Mouse (Mus musculus): ENCODE measurements around the gene Acsl5.

Gene Acsl5

DNA sequence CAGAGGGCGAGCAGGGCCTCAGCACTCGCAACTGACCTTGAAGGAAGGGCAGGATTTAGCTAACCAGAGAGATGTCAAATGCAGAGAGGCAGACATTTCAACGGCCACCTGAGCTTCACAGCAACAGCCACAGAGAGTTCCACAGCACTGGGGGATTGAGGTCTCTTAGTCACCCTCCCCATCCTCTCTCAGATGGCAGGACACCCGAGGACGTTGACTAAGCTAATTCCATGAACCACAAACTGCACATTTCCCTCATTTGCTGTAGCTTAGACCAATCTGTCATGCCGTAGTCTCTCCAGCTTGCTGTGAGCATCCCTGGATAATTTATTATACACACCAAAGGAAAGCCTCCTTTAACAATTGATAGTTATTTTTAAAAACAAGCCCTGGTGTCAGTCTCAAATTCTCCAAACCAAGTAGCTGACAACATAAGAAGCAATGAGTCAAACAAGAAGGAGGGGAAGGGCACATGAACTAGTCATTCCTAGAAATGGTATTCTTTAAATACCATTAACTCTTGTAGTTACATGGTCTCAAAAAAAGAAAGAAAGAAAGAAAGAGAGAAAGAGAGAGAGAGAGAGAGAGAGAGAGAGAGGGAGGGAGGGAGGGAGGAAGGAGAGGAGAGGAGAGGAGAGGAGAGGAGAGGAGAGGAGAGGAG lies 11.8 kb upstream of the Acsl5 start:
- DNase-seq (ENCODE audit: low spot score in 2 of 2), result no peak

DNA sequence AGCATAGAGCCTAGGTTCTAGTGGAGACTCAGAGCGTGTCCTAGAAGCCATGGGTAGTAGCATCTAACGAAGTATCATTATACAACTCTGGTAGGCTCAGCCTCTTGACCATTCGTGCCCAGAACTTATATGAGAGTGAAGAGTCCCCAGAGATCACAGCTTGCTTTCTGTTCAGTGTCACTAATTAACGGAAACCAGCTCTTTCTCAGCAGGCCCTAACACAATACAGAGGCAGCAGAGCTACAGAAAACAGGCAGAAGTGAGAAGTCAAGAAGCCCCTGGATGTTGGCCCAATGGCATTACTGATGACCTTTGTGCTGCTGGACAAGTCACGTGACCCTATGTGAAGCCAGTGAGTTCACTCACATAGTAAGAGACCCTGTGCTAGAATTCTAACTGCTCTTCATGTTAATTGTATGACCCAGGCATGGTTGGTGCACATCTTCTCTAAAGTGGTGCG lies 10.5 kb upstream of the Acsl5 start, which contains the start of gene Gucy2g:
Gene Gucy2g (minus strand): TSS at position 51 of the 460 bp plus-strand sequence.
- DNase-seq (ENCODE audit: low spot score in 2 of 2), result no peak

DNA sequence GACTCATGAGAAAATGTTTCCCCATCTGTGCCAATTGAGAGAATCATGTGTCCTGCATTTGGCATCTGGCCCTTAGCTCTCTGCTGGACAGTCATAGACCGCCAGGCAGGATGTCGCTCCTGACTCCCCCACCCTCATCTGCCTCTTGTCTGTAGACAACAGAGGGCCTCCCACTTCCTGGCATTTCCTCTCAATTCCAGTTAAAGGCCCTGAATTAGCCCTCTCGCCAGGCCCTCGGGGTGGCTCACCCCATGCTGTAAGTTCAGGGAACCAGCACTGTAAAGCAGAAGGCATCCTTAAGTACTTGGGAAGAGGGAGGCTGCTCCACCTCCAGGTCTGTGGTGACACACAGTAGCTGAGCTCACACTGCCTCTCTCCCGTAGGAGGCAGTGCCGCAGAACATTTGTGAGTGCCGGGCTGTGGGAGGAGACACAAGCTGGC lies 6.9 kb upstream of the Acsl5 start:
- DNase-seq (ENCODE audit: low spot score in 2 of 2), result no peak

DNA sequence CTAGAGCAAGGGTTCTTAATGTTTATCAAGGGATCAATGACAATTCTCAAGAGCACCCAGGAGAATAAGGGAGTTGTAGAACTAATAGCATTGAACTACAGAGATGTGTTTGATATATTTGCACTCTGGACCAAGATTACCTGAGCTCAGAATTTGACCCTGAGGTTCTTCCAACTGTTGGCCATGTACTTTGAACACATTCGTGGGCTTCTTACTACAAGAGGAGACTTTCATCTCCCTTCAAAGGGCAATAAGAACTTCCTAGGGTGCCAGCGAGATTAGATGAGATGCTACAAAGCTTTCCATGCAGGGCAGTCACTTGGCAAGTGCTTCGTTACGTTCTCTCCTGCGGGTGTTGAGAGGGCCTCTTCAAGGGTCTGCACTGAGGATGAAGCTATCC lies 4.2 kb upstream of the Acsl5 start:
- DNase-seq (ENCODE audit: low spot score in 2 of 2), result no peak

DNA sequence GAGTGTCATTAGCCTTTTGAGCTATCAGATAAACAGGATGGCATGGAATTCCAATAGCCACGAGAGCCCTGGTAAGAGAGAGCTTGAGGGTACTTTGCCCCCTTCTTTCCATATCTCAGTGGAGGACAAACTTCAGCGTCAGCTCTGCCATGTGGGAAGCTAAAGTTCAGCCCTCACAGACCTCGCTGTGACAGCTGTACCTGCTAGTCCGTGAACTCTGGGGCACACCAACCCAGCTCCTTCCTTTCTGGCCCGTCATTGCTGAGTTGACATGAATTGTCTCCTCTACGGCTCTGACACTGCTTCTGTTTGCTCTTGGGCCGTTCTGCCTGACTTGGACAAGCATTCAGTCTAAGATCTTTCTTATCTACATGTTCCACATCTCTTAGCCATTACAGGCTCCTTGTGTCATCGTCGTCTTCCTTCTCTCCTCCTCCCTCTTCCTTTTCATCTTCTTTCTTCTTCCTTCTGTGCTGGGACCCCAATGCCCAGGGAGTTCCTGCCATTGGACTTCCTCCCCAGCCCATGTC lies 3.7 kb upstream of the Acsl5 start:
- no peak for DNase-seq (ENCODE audit: low spot score in 2 of 2)

DNA sequence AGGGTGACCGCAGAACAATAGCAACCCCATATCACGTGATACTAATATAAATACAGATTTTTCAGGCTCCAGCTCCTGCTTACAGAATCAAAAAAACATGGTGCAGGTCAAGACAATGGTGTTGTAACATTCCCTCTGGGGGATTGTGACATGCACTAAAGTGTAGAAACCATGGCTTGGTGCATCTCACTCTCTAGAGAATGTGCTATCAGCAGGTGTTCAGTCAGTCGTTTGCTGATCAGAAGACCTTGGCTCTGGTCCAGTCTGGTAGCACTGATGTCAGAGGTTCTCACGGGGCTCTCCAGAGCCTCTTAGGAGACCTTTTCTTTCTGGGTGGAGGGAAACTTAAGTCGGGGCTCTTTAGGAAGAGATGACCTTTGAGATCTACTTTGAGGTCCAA lies 1.3 kb upstream of the Acsl5 start:
- no peak for DNase-seq (ENCODE audit: low spot score in 2 of 2)

DNA sequence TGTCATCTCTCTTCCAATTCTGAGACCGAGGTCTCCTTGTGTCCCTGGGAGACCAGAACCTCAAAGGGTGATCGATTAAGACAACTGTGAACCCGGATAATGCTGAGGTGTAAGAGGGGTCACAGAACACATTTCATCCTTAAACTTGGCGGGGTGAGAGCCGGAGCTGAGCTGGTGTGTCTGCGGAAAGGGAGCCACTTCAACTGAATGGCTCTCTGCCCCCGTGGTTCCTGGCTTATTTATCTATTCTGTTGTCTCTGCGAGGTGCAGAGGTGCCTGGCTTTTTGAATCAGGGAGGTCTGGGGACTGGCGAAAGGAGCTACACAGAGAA lies 1.5 kb downstream of the Acsl5 start:
- DNase-seq (ENCODE audit: low spot score in 2 of 2), result peak in 1 of 2 experiments; percentile 17

DNA sequence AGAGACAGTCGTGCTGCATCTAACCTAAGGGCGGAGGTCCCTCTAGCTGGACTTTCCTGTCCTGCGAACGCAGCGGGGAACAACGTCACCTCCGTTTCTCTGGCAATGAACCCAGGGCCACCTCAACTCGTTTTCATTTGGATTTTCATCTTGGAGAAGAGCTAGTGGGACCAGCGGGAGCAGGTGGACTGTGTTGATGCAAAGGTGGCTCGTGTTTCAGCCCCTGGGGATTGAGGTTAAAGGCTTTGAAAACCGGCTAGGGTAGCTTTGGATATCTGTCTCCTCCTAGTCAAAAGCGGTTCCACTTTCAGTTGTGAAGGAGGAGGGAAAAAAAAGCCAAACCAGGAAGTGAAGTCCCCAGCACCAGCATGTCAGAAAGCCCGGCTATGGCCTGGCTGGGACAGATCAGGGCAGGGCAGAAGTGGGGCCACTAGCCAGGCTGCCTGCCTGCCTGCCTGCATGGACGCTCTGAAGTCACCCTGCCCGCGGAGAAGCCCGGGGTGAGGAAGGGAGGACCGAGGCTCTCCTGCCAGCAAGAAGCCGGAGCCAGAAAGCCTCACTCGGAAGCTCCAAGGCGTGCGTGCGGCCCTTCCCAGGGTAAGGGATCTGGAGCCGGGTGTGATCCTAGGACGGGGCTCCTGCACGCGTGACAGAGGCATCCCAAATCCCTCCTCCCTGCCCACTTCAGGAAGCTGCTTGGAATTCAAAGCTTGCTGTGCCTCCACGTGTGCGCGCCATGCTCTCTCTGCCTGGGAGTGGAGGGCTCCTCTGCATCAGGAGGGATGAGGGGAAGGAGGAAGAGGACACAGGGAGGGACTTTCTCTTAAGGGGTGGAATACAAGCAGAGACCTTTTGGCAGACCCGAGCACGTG lies 2.1 kb downstream of the Acsl5 start:
- peak; percentile 20 to 35 for DNase-seq (ENCODE audit: low spot score in 2 of 2)

DNA sequence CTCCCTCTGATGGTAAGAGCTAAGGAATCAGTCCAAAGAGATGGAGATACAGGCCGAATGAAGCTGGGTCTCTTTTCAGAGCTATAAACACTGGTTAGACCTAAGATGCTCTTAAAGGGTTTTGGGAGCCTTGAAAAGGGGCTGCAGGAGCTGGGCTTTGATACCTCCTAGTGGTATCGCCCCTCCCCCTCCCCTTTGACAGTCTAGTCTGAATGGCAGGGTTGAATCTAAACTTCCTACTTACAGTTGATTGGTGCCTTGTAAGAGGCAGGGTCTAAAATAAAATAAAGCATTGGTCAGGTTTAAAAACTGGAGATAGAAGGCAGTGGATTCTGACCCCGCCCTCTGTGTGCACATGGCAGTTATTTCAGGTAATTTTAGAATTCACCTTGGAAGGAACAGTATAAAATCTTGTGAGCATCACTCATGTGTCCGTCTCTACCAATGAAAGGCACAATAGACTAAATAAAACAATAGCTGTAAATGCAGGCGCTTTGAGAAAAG lies 2.8 kb downstream of the Acsl5 start:
- peak; percentile 63 to 71 for DNase-seq (ENCODE audit: low spot score in 2 of 2)

DNA sequence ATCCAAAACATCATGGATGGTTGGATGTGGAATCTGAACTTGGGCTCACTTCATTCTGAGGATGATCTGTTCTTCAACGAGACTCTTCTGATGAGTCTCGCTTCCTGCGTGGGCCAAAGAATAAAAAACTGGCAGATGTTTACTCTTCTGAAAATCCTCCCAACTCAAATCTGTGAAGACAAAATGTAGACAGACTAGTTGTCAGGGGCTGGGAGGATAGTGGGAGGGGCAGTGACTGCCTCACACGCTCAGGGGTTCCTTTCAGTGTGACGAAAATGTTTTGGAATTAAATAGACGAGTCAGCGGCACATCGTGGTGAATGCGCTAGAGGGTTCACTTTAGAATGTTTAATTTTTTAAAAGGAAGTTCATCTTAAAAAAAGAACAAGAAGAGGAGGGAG lies 4.4 kb downstream of the Acsl5 start:
- no peak for DNase-seq (ENCODE audit: low spot score in 2 of 2)

DNA sequence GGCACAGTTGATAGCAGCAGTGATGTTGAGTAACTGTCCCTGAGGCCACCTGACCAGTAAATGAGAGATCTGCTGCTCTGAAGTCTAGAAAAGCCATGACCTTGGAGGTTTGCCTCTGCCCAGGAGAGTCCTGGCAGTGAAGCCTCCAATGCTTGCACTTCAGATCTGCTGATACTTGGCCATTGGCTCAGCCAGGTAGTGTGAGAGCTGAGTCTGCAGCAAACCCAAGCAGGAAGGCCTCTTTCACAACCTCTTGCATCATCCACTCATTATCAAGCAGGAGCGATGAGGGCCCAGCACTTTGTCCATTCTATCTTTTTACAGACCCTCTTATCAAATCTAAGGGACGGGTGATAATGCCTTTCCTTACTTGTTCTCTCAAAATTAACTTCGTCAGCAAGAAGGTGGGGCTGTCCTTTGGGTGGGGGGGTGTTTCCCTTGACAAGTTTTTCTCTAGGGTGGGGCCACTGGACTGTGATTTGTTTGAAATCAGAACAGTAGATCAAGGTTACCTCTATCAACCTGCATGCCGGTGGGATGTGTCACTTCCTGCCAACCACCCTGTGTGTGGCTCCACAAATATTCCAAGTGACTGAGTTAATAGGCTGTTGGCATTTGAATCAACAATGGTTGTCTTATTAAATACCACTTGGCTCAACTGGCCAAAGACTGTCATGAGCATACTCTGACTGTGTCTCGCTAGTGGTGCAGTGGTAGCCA lies 6.1 kb downstream of the Acsl5 start:
- no peak for DNase-seq (ENCODE audit: low spot score in 2 of 2)

DNA sequence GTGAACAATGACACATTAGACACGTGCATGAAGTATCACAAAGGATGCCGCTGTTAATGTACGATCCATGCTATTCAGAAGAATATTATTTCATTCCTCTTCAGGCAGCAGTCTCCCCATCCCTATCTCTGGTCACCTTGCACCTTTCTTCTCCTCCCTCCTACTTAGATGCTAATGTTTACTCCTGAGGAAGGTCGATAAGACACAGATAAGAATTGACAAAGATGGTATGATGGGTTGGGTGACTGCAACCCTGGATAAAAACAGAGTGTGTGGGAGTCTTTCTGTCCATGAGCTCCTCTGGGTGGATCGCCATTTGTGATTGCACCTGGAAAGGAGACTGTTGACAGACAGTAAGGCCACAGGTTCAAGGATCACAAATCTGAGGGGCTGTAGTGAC lies 6.8 kb downstream of the Acsl5 start:
- DNase-seq (ENCODE audit: low spot score in 2 of 2), result no peak

DNA sequence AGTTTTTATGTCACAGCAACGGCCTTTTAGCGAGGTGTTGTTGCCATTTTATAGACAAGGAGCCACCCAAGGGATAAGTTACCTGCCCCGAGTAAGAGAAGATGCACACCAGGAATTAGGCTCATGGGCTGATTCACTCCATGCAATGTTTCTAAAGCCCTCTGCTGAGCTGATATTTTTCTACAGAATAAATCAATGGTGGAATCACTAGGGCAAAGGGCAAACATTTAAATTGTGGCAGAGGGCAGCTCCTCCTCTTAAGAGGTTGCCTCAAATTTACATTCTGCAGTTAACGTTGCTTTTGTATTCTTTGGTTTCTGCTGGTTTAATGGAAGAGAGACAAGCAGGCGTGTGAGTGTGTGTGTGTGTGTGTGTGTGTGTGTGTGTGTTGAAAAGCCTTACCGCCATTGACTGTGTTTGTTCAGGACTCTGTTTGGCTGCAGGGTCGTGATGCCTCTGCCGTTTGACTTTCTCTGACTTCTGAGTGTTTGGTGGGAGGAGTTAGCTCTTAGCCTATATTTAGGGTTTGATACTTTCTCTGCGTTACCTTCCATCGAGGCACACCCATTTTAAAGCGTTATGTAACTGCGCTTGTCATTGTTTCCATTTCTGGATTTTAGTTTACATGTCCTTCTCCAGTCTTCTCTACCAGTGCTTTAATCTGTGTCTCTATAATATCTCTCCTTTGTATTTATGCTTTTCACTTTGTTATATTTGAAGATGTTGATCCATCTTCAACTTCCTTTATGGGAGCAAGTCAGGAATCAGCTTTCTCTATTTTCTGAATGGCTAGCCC lies 8.8 kb downstream of the Acsl5 start:
- DNase-seq (ENCODE audit: low spot score in 2 of 2), result no peak

DNA sequence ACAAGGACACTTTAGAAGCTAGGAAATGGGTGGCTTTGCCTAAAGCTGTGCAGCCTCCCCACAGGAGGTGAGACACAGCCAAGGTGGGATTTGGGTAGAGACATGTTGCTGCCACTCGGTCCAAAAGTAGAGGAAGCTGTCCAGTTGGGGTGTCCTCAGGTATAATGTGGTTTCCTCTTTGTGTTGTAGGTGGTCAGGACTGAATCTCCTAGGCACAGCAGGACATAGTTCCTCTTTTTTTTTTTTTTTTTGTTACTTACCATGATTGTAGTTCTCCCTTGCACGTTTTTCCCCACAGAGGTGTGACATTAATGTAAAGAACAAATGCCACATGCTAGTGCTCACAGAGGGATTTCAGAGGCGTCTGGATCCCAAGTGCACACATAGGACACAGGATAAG lies 13.5 kb downstream of the Acsl5 start:
- DNase-seq (ENCODE audit: low spot score in 2 of 2), result no peak

DNA sequence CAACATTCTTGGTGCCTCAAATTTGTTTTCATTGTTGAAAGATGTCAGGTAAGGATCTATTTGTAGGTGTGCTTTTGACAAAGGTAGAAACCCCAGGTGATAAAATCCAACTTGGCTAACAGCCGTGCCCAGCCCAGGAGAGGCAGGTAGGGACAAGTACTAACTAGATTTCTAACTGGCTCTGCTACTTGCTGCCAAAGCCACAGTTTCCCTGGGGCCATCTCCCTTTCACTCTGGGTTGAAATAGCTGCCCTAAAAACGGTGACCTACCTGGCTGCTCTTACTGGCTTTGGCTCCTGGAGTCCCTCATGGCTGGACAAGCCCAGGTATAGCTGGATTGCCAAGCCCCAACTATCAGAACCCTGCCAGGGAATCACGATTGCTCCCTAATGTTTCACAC lies 15.0 kb downstream of the Acsl5 start:
- DNase-seq (ENCODE audit: low spot score in 2 of 2), result no peak

DNA sequence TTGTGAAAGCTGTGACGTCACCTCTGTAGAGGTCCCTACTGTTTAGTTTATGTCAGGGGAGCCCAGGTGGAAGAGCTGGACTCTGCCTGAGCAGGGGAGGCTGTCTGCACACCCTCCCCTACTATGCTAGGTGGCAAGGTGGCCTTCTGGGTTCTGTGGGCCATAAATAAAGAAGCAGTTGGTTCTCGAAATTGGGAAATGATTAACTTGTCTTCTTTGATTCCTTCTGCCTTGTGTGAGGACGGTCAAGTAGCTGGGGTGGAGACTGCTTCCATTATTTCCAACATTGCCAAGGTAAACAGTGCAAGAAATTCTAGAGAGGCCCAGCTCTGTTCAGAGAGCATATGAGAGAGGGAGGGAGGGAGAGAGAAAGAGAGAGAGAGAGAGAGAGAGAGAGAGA lies 16.4 kb downstream of the Acsl5 start:
- DNase-seq (ENCODE audit: low spot score in 2 of 2), result no peak

DNA sequence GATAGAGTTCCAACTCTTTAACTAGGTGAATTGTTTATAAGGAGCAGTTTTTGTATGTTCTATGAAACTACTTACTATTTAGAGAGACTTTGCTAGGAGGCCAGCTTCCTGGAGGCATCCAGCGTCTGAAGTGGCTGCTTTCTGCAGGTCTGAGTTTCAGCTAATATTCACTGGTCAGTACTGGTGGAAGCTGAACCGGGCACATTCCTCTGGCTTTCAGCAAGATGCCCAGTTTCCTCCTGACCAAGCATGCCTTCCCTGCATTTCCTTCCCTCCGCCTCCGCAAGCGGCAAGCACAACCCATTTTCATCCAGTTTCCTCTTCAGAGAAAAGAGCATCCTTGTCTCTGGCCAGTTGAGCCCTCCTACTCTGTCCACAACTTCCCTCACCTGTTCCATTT lies 17.3 kb downstream of the Acsl5 start:
- no peak for DNase-seq (ENCODE audit: low spot score in 2 of 2)

DNA sequence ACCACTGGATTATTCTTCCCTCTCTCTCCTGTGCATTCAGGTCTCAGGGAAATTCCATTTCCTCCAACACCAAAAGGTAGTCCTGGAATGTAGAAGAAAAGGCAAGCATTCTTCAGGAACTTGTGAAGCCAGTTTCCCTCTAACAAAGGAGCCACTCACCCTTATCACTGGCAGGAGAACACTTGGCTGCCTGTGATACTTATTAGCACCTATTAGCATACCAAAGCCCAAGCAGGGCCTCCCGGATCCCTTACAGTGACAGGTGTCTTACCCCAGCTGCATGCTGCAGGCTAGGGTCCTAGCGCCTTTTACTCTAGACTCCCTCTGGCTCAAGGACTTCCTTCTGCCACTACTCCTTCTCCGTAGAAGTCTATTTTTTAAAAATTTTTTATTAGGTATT lies 19.7 kb downstream of the Acsl5 start:
- DNase-seq (ENCODE audit: low spot score in 2 of 2), result no peak

DNA sequence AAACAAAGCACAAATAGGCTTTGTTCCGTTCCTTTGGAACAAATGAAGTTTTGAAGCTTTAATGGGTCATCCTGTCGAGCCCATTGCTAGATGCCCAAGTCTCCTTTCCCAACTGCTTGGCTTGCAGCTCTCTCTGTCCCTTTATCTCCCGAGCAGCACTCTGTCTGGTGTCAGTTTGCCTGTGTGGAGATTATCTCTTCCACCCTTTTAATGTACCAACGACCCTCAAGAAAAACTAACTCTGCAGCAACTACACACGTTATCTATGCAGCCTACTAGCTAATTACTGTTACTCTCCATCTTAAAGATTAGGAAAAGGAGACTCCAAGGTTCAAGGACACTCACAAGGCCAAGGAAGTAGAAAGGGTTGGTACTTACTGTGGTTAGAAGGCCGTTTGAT lies 21.6 kb downstream of the Acsl5 start:
- no peak for DNase-seq (ENCODE audit: low spot score in 2 of 2)

DNA sequence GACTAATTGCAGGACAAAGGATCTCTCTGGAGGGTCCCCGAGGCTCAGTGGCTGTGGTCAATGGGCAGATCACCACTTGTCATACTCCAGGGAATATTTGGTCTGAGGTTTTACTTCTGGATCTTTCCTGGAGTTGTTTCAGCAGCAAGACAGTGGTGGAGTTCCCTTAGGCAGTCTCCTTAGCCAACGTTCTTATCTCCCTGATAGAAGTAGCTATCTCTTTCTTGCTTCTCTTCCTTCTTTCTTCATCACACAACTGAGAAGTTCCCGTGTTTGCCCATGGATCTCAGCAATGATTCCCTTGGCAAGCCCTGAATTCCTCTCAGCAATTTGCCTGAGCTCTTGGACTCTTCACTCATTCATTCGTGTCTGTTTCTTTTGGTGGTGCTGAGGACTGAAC lies 24.4 kb downstream of the Acsl5 start:
- no peak for DNase-seq (ENCODE audit: low spot score in 2 of 2)

DNA sequence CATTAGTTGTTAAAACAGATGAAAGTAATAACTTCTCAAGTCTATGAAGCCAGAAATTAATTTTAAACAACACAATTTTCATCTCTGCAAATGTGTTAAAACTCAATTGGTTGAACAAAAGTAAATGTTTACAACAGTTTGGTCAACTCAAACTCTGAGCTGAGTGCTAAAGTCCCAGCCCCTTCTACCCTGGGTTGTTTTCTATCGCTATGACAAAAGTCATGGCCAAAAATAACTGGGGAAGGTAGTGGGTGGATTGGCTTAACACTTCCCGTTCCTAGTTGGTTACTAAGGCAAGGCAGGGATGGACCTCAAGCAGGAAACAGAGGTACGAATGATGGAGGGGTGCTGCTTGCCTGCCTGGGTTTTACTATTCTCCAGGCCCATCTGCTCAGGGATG lies 25.0 kb downstream of the Acsl5 start:
- DNase-seq (ENCODE audit: low spot score in 2 of 2), result no peak

Data from thymus, postnatal 10 days (tissue).